Mouse (Mus musculus): Measurements from ENCODE around the gene Ntrk3.

GRCm38 (mm10) chr7:78578111-78578460 is 159.7 kb downstream of the Ntrk3 start:
- TF ChIP-seq POLR2A (IDR thresholded peaks at IDR 0.05; ENCODE audit: low read depth, low read length) (no peak), CTCF (conservative IDR thresholded peaks at IDR 0.05; ENCODE audit: insufficient read depth, insufficient read length, low read depth, low read length) (no peak)
